Mouse (Mus musculus) neural tube, embryonic 10.5 days (tissue): ENCODE data around the gene Gm10912.
"Not testable (repeated sequence)": the region's sequence is repeated elsewhere in the genome, so short reads cannot be mapped to it uniquely, and the experiment has no call there.

Experiments
- DNase-seq: peaks from one replicate; pipeline ENCODE4 v3.0.0-alpha.2; 2017; ENCODE audit warnings: low spot score; ENCODE audit errors: extremely low spot score

Gene Gm10912

GRCm38 (mm10) chr2:104064152-104064551, 1.5 kb upstream of the Gm10912 start:
- DNase-seq = no peak

GRCm38 (mm10) chr2:104068450-104068849, 2.8 kb downstream of the Gm10912 start, which contains the start of gene Gm10799:
Gene Gm10799, minus strand, starts transcription at chr2:104068550.
- not testable (repeated sequence) for DNase-seq

GRCm38 (mm10) chr2:104069704-104070185, 4.1 kb downstream of the Gm10912 start, which contains the start of gene Cd59b:
Gene Cd59b, plus strand, starts transcription at chr2:104069849.
- peak; percentile 60 for DNase-seq

- DNase-seq = not testable (repeated sequence)
Observed at GRCm38 (mm10) chr2:104078285-104078684, 12.7 kb downstream of the Gm10912 start.

GRCm38 (mm10) chr2:104081436-104082050, 15.9 kb downstream of the Gm10912 start:
- DNase-seq = not testable (repeated sequence)

- DNase-seq = no peak
Observed at GRCm38 (mm10) chr2:104082474-104082873, 16.8 kb downstream of the Gm10912 start.

GRCm38 (mm10) chr2:104084027-104084426, 18.4 kb downstream of the Gm10912 start:
- not testable (repeated sequence) for DNase-seq

GRCm38 (mm10) chr2:104087562-104087961, 21.9 kb downstream of the Gm10912 start:
- not testable (repeated sequence) for DNase-seq

GRCm38 (mm10) chr2:104093305-104093704, 27.7 kb downstream of the Gm10912 start:
- no peak for DNase-seq

GRCm38 (mm10) chr2:104095741-104096213, 30.2 kb downstream of the Gm10912 start, which contains the start of gene Cd59a:
Gene Cd59a, plus strand, starts transcription at chr2:104095801.
- peak; percentile 75 for DNase-seq

GRCm38 (mm10) chr2:104096256-104096655, 30.6 kb downstream of the Gm10912 start:
- DNase-seq = no peak

- DNase-seq = not testable (repeated sequence)
Observed at GRCm38 (mm10) chr2:104096796-104097195, 31.2 kb downstream of the Gm10912 start.

GRCm38 (mm10) chr2:104097396-104097795, 31.8 kb downstream of the Gm10912 start:
- not testable (repeated sequence) for DNase-seq

- no peak for DNase-seq
Observed at GRCm38 (mm10) chr2:104098529-104099230, 33.1 kb downstream of the Gm10912 start.

- DNase-seq = no peak
Observed at GRCm38 (mm10) chr2:104099231-104099585, 33.6 kb downstream of the Gm10912 start.

- DNase-seq = no peak
Observed at GRCm38 (mm10) chr2:104099946-104100345, 34.3 kb downstream of the Gm10912 start.

- DNase-seq = no peak
Observed at GRCm38 (mm10) chr2:104104800-104105199, 39.2 kb downstream of the Gm10912 start.

GRCm38 (mm10) chr2:104109021-104109420, 43.4 kb downstream of the Gm10912 start:
- not testable (repeated sequence) for DNase-seq

- no peak for DNase-seq
Observed at GRCm38 (mm10) chr2:104109528-104109927, 43.9 kb downstream of the Gm10912 start.

- no peak for DNase-seq
Observed at GRCm38 (mm10) chr2:104110031-104110430, 44.4 kb downstream of the Gm10912 start.

- not testable (repeated sequence) for DNase-seq
Observed at GRCm38 (mm10) chr2:104111170-104111797, 45.7 kb downstream of the Gm10912 start.

GRCm38 (mm10) chr2:104113563-104113962, 47.9 kb downstream of the Gm10912 start:
- not testable (repeated sequence) for DNase-seq
